Mouse (Mus musculus) forebrain, embryonic 11.5 days (tissue): Measurements from ENCODE around the gene Lipt2. TPM values are rescaled to one million over a fixed set of nuclear protein-coding genes. Genes with fewer than 3 reads are reported as not detected.

Source experiments
- ATAC-seq: fragments of 200-750 bp; cut with Nextera tagmentation; replicated peaks from 2 replicates; pipeline ENCODE4 v1.8.0; 2017; ENCODE audit warnings: moderate TSS enrichment; ENCODE audit not compliant: low FRiP score
- DNase-seq: peaks from one replicate; pipeline ENCODE4 v3.0.0-alpha.2; 2017; ENCODE audit warnings: low spot score
- H3K27ac ChIP-seq: fragments of 300-500 bp; sonication (generic); 2 replicates; pipeline ENCODE4 v1.5.1; 2014; ENCODE audit warnings: low read depth, low read length
- H3K27me3 ChIP-seq: fragments of 300-500 bp; sonication (generic); 2 replicates; pipeline ENCODE4 v1.6.1; 2014; ENCODE audit warnings: mild to moderate bottlenecking, low read length, mixed read lengths; ENCODE audit not compliant: control insufficient read depth, insufficient read depth
- H3K36me3 ChIP-seq: fragments of 300-500 bp; sonication (generic); 2 replicates; pipeline ENCODE4 v1.6.1; 2014; ENCODE audit warnings: mild to moderate bottlenecking, low read length, moderate library complexity, mixed read lengths; ENCODE audit not compliant: control insufficient read depth, insufficient read depth
- H3K4me1 ChIP-seq: fragments of 300-500 bp; sonication (generic); replicated peaks from 2 replicates; pipeline ENCODE4 v1.6.1; 2014; ENCODE audit warnings: low read length, mixed read lengths; ENCODE audit not compliant: control insufficient read depth, insufficient read depth
- H3K4me2 ChIP-seq: fragments of 300-500 bp; sonication (generic); 2 replicates; pipeline ENCODE4 v1.6.1; 2014; ENCODE audit warnings: low read depth, mild to moderate bottlenecking, low read length, moderate library complexity, mixed read lengths; ENCODE audit not compliant: severe bottlenecking
- H3K4me3 ChIP-seq: fragments of 300-500 bp; sonication (generic); 2 replicates; pipeline ENCODE4 v1.5.1; 2014; ENCODE audit warnings: low read depth, low read length
- H3K9ac ChIP-seq: fragments of 300-500 bp; sonication (generic); 2 replicates; pipeline ENCODE4 v1.6.1; 2014; ENCODE audit warnings: low read length
- H3K9me3 ChIP-seq: fragments of 300-500 bp; sonication (generic); 2 replicates; pipeline ENCODE4 v1.6.1; 2016; ENCODE audit warnings: low read length, mixed read lengths; ENCODE audit not compliant: control insufficient read depth
- WGBS: fragments of 180-500 bp; shearing (Covaris S2); extraction: QIAGEN DNeasy Blood & Tissue Kit; methylation state at CpG from one replicate; pipeline ENCODE4 v1.1.7; 2014; 5-methylcytosine and 5-hydroxymethylcytosine counted together
- polyA plus RNA-seq: library from polyadenylated mRNA; unstranded; fragments of >200 nt; fragmentation: Nextera tagmentation; extraction: Ambion mirVana; gene quantifications from 2 replicates; pipeline ENCODE4 v1.2.1, GENCODE M21; 2014

Gene Lipt2
- polyA plus RNA-seq, 1 experiment from 2014 or later = 22.5 TPM

DNA sequence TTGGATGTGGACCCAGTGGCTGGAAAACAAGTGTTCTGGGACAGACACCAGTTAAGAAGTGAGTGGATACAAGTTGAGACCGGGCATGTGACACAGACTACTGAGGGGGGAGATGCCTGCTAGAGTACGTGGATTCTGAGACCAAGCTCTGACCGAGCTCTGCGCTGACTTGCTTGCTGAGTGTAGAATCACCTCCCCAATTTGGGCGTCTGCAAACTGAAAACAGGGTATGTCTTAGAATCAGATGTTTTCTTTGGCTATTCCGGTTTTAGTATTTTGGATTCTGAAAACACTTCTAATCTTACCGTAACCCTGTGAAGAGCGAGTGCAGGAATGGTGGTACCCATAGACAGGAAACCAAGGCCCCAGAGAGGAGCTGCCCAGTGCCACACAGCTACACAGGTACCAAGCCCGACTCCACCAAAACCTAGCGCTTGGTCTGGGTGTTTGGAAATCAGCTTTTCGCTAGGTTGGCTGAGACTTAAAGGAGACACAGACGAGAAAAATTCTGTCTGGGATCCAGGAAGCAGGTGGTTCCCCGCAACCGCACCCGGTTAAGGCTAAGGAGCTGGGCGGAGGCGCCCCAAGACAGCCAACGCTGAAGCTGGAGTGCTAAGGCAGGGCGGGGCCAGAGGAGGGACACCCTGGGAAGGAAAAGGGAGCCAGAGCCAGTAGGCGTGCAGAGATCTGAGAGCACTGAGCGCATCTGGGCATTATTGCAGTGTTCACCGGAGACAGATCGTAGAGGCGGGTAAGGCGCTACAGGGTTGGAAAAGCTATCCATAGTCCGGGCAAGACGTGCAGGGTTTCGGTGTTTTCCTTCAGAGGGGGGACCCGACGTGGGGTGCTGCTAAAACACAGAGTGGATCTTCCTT is 19.2 kb downstream of the Lipt2 start:
- peak; percentile 57 for DNase-seq
- Histone ChIP-seq H3K9me3 (no peaks in the 10 kb centered on the region), H3K4me3 (peak overlapping the region; percentile 28), H3K4me2 (peak overlapping the region; percentile 58), H3K36me3 (no peaks in the 10 kb centered on the region), H3K9ac (peak overlapping the region; percentile 29; the same call in 1 of the 2 replicates), H3K27me3 (peaks cover 26% of the 10 kb centered on the region), H3K27ac (no peak overlapping the region), H3K4me1 (peaks cover 7% of the 10 kb centered on the region)
- no peak for ATAC-seq
- WGBS = 10% methylated on average over 30 of the region's 30 CpGs

DNA sequence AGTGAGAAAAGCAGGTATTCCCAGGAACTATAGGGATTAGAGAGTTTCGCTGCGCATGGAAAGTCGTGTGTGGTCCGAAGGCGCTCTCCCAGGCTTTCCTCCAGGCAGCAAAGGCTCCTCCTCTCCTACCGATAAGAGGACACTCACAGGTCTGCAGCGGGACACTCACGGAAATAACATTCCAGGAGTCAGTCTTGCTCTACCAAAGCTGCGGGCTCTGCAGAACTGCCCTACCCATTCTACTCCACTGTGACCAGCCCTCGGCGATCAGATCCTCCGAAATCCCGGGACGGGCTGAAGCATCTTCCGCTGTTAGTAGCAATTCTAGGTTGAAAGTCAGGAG is 19.8 kb downstream of the Lipt2 start:
- H3K9me3 ChIP-seq = no peaks in the 10 kb centered on the region
- peak; percentile 53 for DNase-seq
- no peak overlapping the region for H3K27ac ChIP-seq
- ATAC-seq = no peak
- peak overlapping the region; percentile 58 for H3K4me2 ChIP-seq
- peak overlapping the region; percentile 29; the same call in 1 of the 2 replicates for H3K9ac ChIP-seq
- no peaks in the 10 kb centered on the region for H3K36me3 ChIP-seq
- peak overlapping the region; percentile 28 for H3K4me3 ChIP-seq
- H3K4me1 ChIP-seq = peaks cover 7% of the 10 kb centered on the region
- H3K27me3 ChIP-seq = peaks cover 26% of the 10 kb centered on the region
- 2% methylated on average over 15 of the region's 15 CpGs for WGBS

DNA sequence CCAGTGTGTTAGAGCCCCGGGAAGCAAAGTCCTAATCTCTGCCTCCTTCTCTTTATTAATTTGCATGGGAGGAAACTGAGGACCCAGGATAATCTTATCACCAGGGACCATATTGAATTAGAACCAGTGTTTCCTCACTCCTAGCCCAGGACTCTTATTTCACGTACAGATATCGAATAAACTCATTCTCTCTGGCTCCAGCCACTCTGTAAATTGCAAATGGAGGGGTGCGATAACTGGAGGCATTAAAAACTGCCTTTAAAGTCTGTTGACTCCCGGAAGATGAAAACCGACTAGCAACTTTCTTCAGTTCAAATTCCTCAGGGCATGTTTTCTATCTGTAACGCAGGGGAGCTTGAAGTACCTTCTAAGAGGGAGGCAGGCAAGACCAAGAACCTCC is 20.3 kb downstream of the Lipt2 start:
- Histone ChIP-seq H3K9ac (no peak overlapping the region), H3K4me2 (peak overlapping the region; percentile 58; the same call in 1 of the 2 replicates), H3K4me1 (peaks cover 7% of the 10 kb centered on the region), H3K27me3 (peaks cover 26% of the 10 kb centered on the region), H3K4me3 (no peak overlapping the region), H3K36me3 (no peaks in the 10 kb centered on the region), H3K27ac (no peak overlapping the region), H3K9me3 (no peaks in the 10 kb centered on the region)
- 68% methylated on average over 7 of the region's 7 CpGs for WGBS
- no peak for ATAC-seq
- no peak for DNase-seq

DNA sequence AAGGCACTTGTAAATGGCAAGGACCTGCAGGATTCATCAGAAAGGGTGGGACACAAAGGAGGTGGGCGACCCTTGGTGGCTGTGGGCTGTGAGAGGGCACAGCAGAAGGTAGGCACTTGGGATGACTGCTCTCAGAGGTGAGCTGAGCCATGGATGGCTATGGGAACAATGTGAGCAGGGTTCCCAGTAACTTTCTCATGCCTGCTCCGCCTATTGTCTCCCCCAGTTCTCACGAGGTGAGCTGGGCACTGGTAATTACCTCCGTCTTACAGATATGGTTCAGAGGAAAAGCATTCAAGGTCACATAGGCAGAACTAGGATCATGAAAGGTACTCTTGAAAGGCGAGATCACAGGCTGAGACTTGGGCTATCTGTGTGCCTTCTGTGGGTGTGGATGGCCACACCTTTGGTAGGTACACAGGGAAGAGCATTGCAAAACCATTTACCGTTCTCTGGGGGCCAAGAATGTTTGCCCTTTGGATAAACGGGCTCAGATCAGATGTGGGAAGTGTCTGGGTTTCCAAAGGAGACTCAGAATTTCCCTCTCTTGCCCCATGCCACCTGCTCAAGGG is 20.8 kb downstream of the Lipt2 start:
- Histone ChIP-seq H3K4me1 (peaks cover 7% of the 10 kb centered on the region), H3K27ac (no peak overlapping the region), H3K36me3 (no peaks in the 10 kb centered on the region), H3K27me3 (peaks cover 26% of the 10 kb centered on the region), H3K9me3 (no peaks in the 10 kb centered on the region), H3K4me2 (no peak overlapping the region), H3K4me3 (no peak overlapping the region), H3K9ac (no peak overlapping the region)
- 72% methylated on average over 7 of the region's 7 CpGs for WGBS
- ATAC-seq (no peak), DNase-seq (no peak)

DNA sequence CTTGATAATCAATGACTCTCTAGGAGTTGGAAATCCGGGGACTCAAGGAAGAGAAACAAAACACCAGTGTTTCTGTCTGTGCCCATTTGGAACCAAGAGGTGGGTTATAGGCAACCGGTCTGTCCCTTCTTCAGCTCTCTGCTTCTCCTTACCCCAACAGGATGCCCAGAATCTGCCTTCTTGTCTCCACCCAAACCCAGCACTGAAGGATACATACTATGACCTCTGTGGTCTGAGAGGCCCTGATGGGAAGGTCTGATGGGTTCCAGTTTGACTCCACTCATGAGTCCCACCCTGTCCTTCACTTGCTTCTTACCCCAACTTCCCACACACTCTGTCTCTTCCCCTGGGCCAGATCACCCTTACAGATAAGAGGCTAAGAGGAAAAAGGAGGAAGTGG is 22.1 kb downstream of the Lipt2 start:
- Histone ChIP-seq H3K4me1 (peaks cover 7% of the 10 kb centered on the region), H3K4me2 (no peak overlapping the region), H3K9ac (no peak overlapping the region), H3K4me3 (no peak overlapping the region), H3K36me3 (no peaks in the 10 kb centered on the region), H3K27ac (no peak overlapping the region), H3K27me3 (peaks cover 26% of the 10 kb centered on the region), H3K9me3 (no peaks in the 10 kb centered on the region)
- ATAC-seq (no peak), DNase-seq (no peak)
- WGBS = 69% methylated on average over 2 of the region's 2 CpGs

DNA sequence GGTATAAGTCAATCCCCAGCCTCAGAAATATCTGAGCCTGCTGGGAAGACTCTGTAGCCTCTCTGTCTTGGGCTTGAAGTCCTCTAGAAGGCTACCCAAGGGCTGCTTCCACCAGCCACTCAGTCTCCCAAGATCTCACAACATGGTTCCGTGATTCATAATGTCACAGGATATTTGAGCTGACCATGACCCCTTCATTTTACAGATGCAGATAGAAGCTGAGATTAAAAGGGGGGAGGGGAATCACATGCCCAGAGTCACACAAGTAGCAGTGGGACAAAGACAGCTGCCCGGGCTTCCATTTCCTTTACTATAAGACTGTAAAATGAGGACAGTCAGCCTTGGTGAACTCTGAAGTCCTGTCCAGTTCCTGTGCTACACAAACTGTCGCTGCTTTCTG is 22.5 kb downstream of the Lipt2 start:
- Histone ChIP-seq H3K4me2 (no peak overlapping the region), H3K27ac (no peak overlapping the region), H3K4me1 (peaks cover 7% of the 10 kb centered on the region), H3K9me3 (no peaks in the 10 kb centered on the region), H3K4me3 (no peak overlapping the region), H3K9ac (no peak overlapping the region), H3K27me3 (peaks cover 26% of the 10 kb centered on the region), H3K36me3 (no peaks in the 10 kb centered on the region)
- ATAC-seq (no peak), DNase-seq (no peak)
- WGBS = 88% methylated on average over 3 of the region's 3 CpGs

DNA sequence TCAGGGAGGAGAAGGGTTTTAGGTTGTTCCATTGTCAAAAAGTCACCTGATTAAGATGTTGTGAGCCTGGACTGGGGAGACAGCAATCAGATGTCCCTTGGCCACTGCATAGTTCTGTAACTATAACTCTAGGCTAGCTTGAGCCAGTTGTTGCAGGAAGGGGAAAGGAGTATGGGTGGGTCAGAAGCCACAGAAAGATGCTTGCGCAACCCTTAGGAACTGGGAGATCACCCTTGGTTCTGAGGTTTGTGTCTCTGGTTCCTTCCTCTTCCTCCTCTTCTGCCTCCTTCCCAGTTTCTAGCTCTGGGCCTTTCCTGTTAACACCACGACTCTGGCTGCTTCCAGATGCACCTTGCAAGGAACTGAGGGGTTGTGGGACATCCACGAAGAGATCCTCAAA is 23.3 kb downstream of the Lipt2 start:
- H3K4me1 ChIP-seq = peaks cover 7% of the 10 kb centered on the region
- no peak overlapping the region for H3K27ac ChIP-seq
- ATAC-seq = no peak
- no peaks in the 10 kb centered on the region for H3K9me3 ChIP-seq
- no peak overlapping the region for H3K4me3 ChIP-seq
- WGBS = 71% methylated on average over 3 of the region's 3 CpGs
- H3K36me3 ChIP-seq = no peaks in the 10 kb centered on the region
- no peak overlapping the region for H3K9ac ChIP-seq
- DNase-seq = no peak
- H3K4me2 ChIP-seq = no peak overlapping the region
- H3K27me3 ChIP-seq = peaks cover 26% of the 10 kb centered on the region

DNA sequence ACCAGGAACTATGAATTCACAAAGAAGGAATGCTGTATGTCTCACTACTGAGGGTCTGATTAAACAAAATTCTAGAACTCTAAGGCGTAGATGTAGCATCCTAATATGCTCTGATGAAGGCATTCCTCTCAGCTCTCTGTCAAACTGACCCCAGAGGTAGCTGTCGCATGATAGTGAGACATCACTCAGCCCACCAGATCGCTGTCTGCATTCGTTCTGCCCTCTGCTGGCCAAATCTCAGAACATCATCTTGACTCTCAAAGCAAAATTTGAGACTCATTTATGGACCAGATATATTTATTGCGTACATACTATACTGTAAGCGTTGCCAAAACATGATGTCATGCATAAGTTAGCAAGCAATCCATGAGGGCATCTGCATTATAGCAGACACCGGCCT is 28.5 kb downstream of the Lipt2 start:
- Histone ChIP-seq H3K4me2 (no peak overlapping the region), H3K9me3 (no peaks in the 10 kb centered on the region), H3K9ac (no peak overlapping the region), H3K27me3 (no peaks in the 10 kb centered on the region), H3K36me3 (no peaks in the 10 kb centered on the region), H3K4me3 (no peak overlapping the region), H3K4me1 (no peaks in the 10 kb centered on the region), H3K27ac (no peak overlapping the region)
- WGBS = 22% methylated on average over 7 of the region's 7 CpGs
- ATAC-seq (no peak), DNase-seq (peak; percentile 58)

DNA sequence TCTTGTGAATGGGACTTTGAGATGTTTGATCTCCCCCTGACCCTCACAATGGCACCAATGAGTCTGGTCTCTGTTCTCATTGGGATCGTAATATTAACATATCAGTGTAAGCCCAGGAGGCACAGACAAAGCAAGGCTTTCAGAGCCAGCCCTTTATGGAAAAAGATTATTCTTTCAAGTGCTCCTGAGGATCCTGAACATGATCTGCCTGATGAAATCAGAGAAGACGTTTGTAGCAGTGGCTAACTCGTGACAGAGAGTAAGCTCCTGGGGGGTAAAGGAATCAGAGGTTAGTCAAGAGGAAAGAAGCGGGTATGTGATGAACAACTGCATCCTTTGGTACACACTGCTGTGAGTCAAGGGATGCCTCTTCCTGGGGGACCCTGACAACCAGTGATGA is 31.1 kb downstream of the Lipt2 start:
- Histone ChIP-seq H3K4me3 (no peak overlapping the region), H3K36me3 (no peaks in the 10 kb centered on the region), H3K27me3 (no peaks in the 10 kb centered on the region), H3K27ac (no peak overlapping the region), H3K9ac (no peak overlapping the region), H3K4me1 (no peaks in the 10 kb centered on the region), H3K4me2 (no peak overlapping the region), H3K9me3 (no peaks in the 10 kb centered on the region)
- ATAC-seq (no peak), DNase-seq (no peak)
- WGBS = 43% methylated on average over 4 of the region's 4 CpGs
